Mouse (Mus musculus) adrenal gland, postnatal 14 days (tissue): Measurements from ENCODE around the gene Thada. TPM values are rescaled to one million over a fixed set of nuclear protein-coding genes. Genes with fewer than 3 reads are reported as not detected.

Source experiments
- DNase-seq: peaks from one replicate; pipeline ENCODE4 v3.0.0; 2021; ENCODE audit warnings: mixed read lengths
- total RNA-seq: library from RNA; stranded (reverse); gene quantifications from 2 replicates; pipeline ENCODE4 v1.2.3, GENCODE M21; 2021

The Thada gene
- total RNA-seq, 1 experiment from 2014 or later = 18.9 TPM

GRCm38 (mm10) chr17:84158891-84159290 is 307.1 kb downstream of the Thada start:
- no peak for DNase-seq

- no peak for DNase-seq
Measured at GRCm38 (mm10) chr17:84158461-84158795, 307.6 kb downstream of the Thada start.

- DNase-seq = no peak
Measured at GRCm38 (mm10) chr17:84157743-84158460, 308.1 kb downstream of the Thada start.

GRCm38 (mm10) chr17:84156748-84157742 is 309.0 kb downstream of the Thada start:
- no peak for DNase-seq

GRCm38 (mm10) chr17:84156227-84156573 is 309.8 kb downstream of the Thada start:
- DNase-seq = no peak

- no peak for DNase-seq
Measured at GRCm38 (mm10) chr17:84155516-84156226, 310.3 kb downstream of the Thada start.

- no peak for DNase-seq
Measured at GRCm38 (mm10) chr17:84155029-84155338, 311.0 kb downstream of the Thada start.

GRCm38 (mm10) chr17:84154302-84155028 is 311.5 kb downstream of the Thada start:
- no peak for DNase-seq

GRCm38 (mm10) chr17:84152976-84153786 is 312.8 kb downstream of the Thada start:
- DNase-seq = peak; percentile 45

- DNase-seq = peak; percentile 61
Measured at GRCm38 (mm10) chr17:84152206-84152975, 313.6 kb downstream of the Thada start.

- no peak for DNase-seq
Measured at GRCm38 (mm10) chr17:84151306-84151705, 314.7 kb downstream of the Thada start.

GRCm38 (mm10) chr17:84150291-84150690 is 315.7 kb downstream of the Thada start:
- DNase-seq = no peak

GRCm38 (mm10) chr17:84149566-84149965 is 316.4 kb downstream of the Thada start:
- no peak for DNase-seq

- DNase-seq = peak; percentile 90
Measured at GRCm38 (mm10) chr17:84148499-84149484, 317.2 kb downstream of the Thada start.

- DNase-seq = no peak
Measured at GRCm38 (mm10) chr17:84147183-84148108, 318.6 kb downstream of the Thada start.

- DNase-seq = no peak
Measured at GRCm38 (mm10) chr17:84146458-84147182, 319.4 kb downstream of the Thada start.

- DNase-seq = peak; percentile 53
Measured at GRCm38 (mm10) chr17:84145826-84146287, 320.1 kb downstream of the Thada start.
